ENCODE assay signal across 33 mouse cellular contexts in genomic region chr10:116920641-116921040, GRCm38 (mm10). TPM values are rescaled to one million over a fixed set of nuclear protein-coding genes. Genes with fewer than 3 reads are reported as not detected.
DNase-seq lines count a peak whose midpoint lies in the region; ATAC-seq lines count a peak whose summit lies in the region.
"Had no signal": no experiment of that assay in that cellular context is flagged by ENCODE, and none has a peak within 500 bp of the region (broad histone marks: within the 10 kb centered on the region; RNA-seq: fewer than 3 reads in every experiment).

No protein-coding gene starts in this region.

- no peaks in the 10 kb centered on the region for H3K9me3 ChIP-seq in intestine, embryonic 14.5 days (ENCODE audit: control insufficient read depth, low read length)
- H3K9me3 ChIP-seq in intestine, embryonic 16.5 days (ENCODE audit: control insufficient read depth, low read length), result no peaks in the 10 kb centered on the region
- H3K9me3 ChIP-seq: embryonic facial prominence, embryonic 12.5 days; forebrain, embryonic 13.5 days; hindbrain, embryonic 12.5 days; hindbrain, embryonic 15.5 days had no signal

- H3K4me3 ChIP-seq in intestine, embryonic 14.5 days (ENCODE audit: low read depth, low read length), result no peak overlapping the region
- H3K4me3 ChIP-seq in intestine, embryonic 16.5 days (ENCODE audit: low read length), result no peak overlapping the region
- H3K4me3 ChIP-seq: embryonic facial prominence, embryonic 12.5 days; erythroblast, embryonic 14.5 days; forebrain, embryonic 13.5 days; hindbrain, embryonic 12.5 days; hindbrain, embryonic 15.5 days had no signal

- peaks cover 19% of the 10 kb centered on the region for H3K36me3 ChIP-seq in intestine, embryonic 14.5 days (ENCODE audit: control insufficient read depth, insufficient read depth, low read length)
- H3K36me3 ChIP-seq in intestine, embryonic 16.5 days (ENCODE audit: control insufficient read depth, insufficient read depth, low read length), result no peaks in the 10 kb centered on the region

- no peaks in the 10 kb centered on the region for H3K4me1 ChIP-seq in intestine, embryonic 14.5 days (replicated peaks; ENCODE audit: control insufficient read depth, insufficient read depth, low read length)
- no peaks in the 10 kb centered on the region for H3K4me1 ChIP-seq in intestine, embryonic 16.5 days (ENCODE audit: control insufficient read depth, insufficient read depth, low read length)
- H3K4me1 ChIP-seq: embryonic facial prominence, embryonic 12.5 days; forebrain, embryonic 13.5 days; hindbrain, embryonic 12.5 days; hindbrain, embryonic 15.5 days had no signal

- H3K4me2 ChIP-seq in intestine, embryonic 14.5 days (ENCODE audit: low read length), result no peak overlapping the region
- no peak overlapping the region for H3K4me2 ChIP-seq in intestine, embryonic 16.5 days (ENCODE audit: low read depth, low read length)
- H3K4me2 ChIP-seq: embryonic facial prominence, embryonic 12.5 days; forebrain, embryonic 13.5 days; heart, embryonic 11.5 days; hindbrain, embryonic 12.5 days; hindbrain, embryonic 15.5 days had no signal

- no peaks in the 10 kb centered on the region for H3K27me3 ChIP-seq in intestine, embryonic 14.5 days (replicated peaks; ENCODE audit: control insufficient read depth, insufficient read depth, low read length)
- no peaks in the 10 kb centered on the region for H3K27me3 ChIP-seq in intestine, embryonic 16.5 days (replicated peaks; ENCODE audit: control insufficient read depth, insufficient read depth, low read length)
- H3K27me3 ChIP-seq: embryonic facial prominence, embryonic 12.5 days; forebrain, embryonic 13.5 days; hindbrain, embryonic 12.5 days; hindbrain, embryonic 15.5 days had no signal

- no peak for DNase-seq in intestine, embryonic 14.5 days (ENCODE audit: low spot score)
- peak; percentile 62 for DNase-seq in R1 (ENCODE audit: low read depth, low spot score)
- peak; percentile 45 for DNase-seq in naive thymus-derived CD4-positive, alpha-beta T cell, adult 2 months (ENCODE audit: low read depth)
- no peak for DNase-seq in adrenal gland, postnatal 25 days
- DNase-seq in kidney, postnatal 10 days, result no peak
- DNase-seq: adrenal gland, adult 2 months; adrenal gland, postnatal 14 days; cerebellum, adult 11-12 months; cerebellum, adult 8-10 months; cerebellum, postnatal 10 days; cerebellum, postnatal 36 days; gastrocnemius, postnatal 10 days; kidney, adult 2 months had no signal

- H3K9ac ChIP-seq in intestine, embryonic 14.5 days (ENCODE audit: low read length), result no peak overlapping the region
- no peak overlapping the region for H3K9ac ChIP-seq in intestine, embryonic 16.5 days (ENCODE audit: low read depth, low read length)
- H3K9ac ChIP-seq: embryonic facial prominence, embryonic 12.5 days; forebrain, embryonic 13.5 days; hindbrain, embryonic 12.5 days; hindbrain, embryonic 15.5 days had no signal

- 93% methylated on average over 8 of the region's 8 CpGs for WGBS in intestine, embryonic 14.5 days
- 92% methylated on average over 8 of the region's 8 CpGs for WGBS in intestine, embryonic 16.5 days

- no peak overlapping the region for H3K27ac ChIP-seq in intestine, embryonic 14.5 days (ENCODE audit: low read depth)
- H3K27ac ChIP-seq in intestine, embryonic 16.5 days (ENCODE audit: low read length), result no peak overlapping the region
- H3K27ac ChIP-seq: embryonic facial prominence, embryonic 12.5 days; forebrain, embryonic 13.5 days; hindbrain, embryonic 12.5 days; hindbrain, embryonic 15.5 days had no signal

- ATAC-seq in intestine, embryonic 14.5 days (replicated peaks; ENCODE audit: low FRiP score, low TSS enrichment, low read depth), result 0 out of 2 replicates have a peak, but pooled peaks have one; percentile 47
- no peak for ATAC-seq in intestine, embryonic 16.5 days
- ATAC-seq: forebrain, embryonic 13.5 days; forebrain, embryonic 16.5 days; intestine, postnatal 0 days had no signal

RNA-seq across cellular contexts. Expression of gene Myrfl, which starts 23.9 kb away (rescaled TPM):
- 5.9 and 6.8 TPM in 2 replicates for polyA plus RNA-seq in intestine, embryonic 14.5 days (2014; fragmentation: Nextera tagmentation; extraction: Ambion mirVana)
- polyA plus RNA-seq in intestine, embryonic 16.5 days (2015; fragmentation: Nextera tagmentation; extraction: Ambion mirVana), result 9.4 and 10.2 TPM in 2 replicates
- total RNA-seq in adrenal gland, postnatal 25 days (2021), result 0.09 and 0.29 TPM in 2 replicates
- total RNA-seq: adrenal gland, postnatal 14 days; hematopoietic stem cell, adult 5-6 weeks had no signal
- polyA plus RNA-seq: C2C12; erythroblast, embryonic 14.5 days had no signal

RNA-seq across cellular contexts. Expression of gene Rab3ip, which starts 29.9 kb away (rescaled TPM):
- polyA plus RNA-seq in intestine, embryonic 14.5 days (2014; fragmentation: Nextera tagmentation; extraction: Ambion mirVana), result 30.7 and 32.5 TPM in 2 replicates
- polyA plus RNA-seq in intestine, embryonic 16.5 days (2015; fragmentation: Nextera tagmentation; extraction: Ambion mirVana), result 32.8 and 34.4 TPM in 2 replicates
- 34.2 and 38.0 TPM in 2 replicates for total RNA-seq in adrenal gland, postnatal 25 days (2021)

RNA-seq across cellular contexts. Expression of gene Gm10271, which starts 51.8 kb away (rescaled TPM):
- not detected in 2 replicates for polyA plus RNA-seq in intestine, embryonic 14.5 days (2014; fragmentation: Nextera tagmentation; extraction: Ambion mirVana)
- not detected in 2 replicates for polyA plus RNA-seq in intestine, embryonic 16.5 days (2015; fragmentation: Nextera tagmentation; extraction: Ambion mirVana)
- total RNA-seq in adrenal gland, postnatal 25 days (2021), result not detected in 2 replicates
- total RNA-seq: adrenal gland, adult 2 months; adrenal gland, postnatal 14 days; ES-E14; gastrocnemius, adult 18-20 months; gastrocnemius, postnatal 10 days; gastrocnemius, postnatal 4 days; heart, adult 8-10 months; heart, postnatal 25 days; hematopoietic stem cell, adult 5-6 weeks had no signal
- polyA plus RNA-seq: adrenal gland, adult 2 months; brain, embryonic 14.5 days; C2C12; cortical plate, adult 2 months; embryonic facial prominence, embryonic 12.5 days; erythroblast, embryonic 14.5 days; forebrain, embryonic 13.5 days; forebrain, embryonic 16.5 days; heart, embryonic 11.5 days; heart, embryonic 14.5 days; heart, postnatal 0 days; hindbrain, embryonic 12.5 days; hindbrain, embryonic 15.5 days; intestine, postnatal 0 days; kidney, adult 2 months had no signal

Comparison
In these comparisons a context has a peak if more than half of its experiments do, and no peak if none do; other contexts are left out.
1. DNase-seq: peak in R1 (single experiment) and naive thymus-derived CD4-positive, alpha-beta T cell, adult 2 months (single experiment); none in intestine, embryonic 14.5 days (single experiment), adrenal gland, postnatal 25 days (single experiment) and kidney, postnatal 10 days (single experiment).